Mouse (Mus musculus) CH12.LX (cell line): Measurements from ENCODE around the gene Apobec3. TPM values are rescaled to one million over a fixed set of nuclear protein-coding genes. Genes with fewer than 3 reads are reported as not detected.

Source experiments
- DNase-seq: peaks from one replicate; pipeline ENCODE4 v3.0.0-alpha.2; 2013; ENCODE audit errors: extremely low read depth
- H3K27ac ChIP-seq: 2 replicates; pipeline ENCODE4 v1.5.1; 2012; ENCODE audit warnings: low read depth, mild to moderate bottlenecking, control low read depth, moderate library complexity; ENCODE audit not compliant: insufficient read depth
- H3K27me3 ChIP-seq: replicated peaks from 2 replicates; pipeline ENCODE3; 2012; ENCODE audit warnings: inconsistent platforms
- H3K36me3 ChIP-seq, 2 experiments: replicated peaks in 1 of 2; 2 replicates each; pipeline versions ENCODE3 to v1.6.1; 2012; ENCODE audit warnings: inconsistent platforms in 1 of 2, low read length in 1 of 2, mild to moderate bottlenecking in 1 of 2, mixed read lengths in 1 of 2, moderate library complexity in 1 of 2; ENCODE audit not compliant: control insufficient read depth in 1 of 2, insufficient read depth in 1 of 2
- H3K4me1 ChIP-seq, 2 experiments: 2 replicates each; pipeline ENCODE4 v1.6.1; 2012; ENCODE audit warnings: inconsistent platforms in 1 of 2, moderate library complexity in 1 of 2; ENCODE audit not compliant: insufficient read depth in 2 of 2, control insufficient read depth in 1 of 2
- H3K4me2 ChIP-seq: 2 replicates; pipeline ENCODE4 v1.6.1; 2012; ENCODE audit warnings: low read depth, mild to moderate bottlenecking, control low read depth; ENCODE audit not compliant: poor library complexity, insufficient read depth, severe bottlenecking
- H3K4me3 ChIP-seq, 3 experiments: fragments of 150-350 bp in 1 of 3; sonication (generic) in 1 of 3; replicated peaks in 1 of 3; 2 replicates each; pipeline versions ENCODE3 to v1.5.1; 2011 to 2012; ENCODE audit warnings: low read depth in 2 of 3, low read length in 2 of 3, mild to moderate bottlenecking in 2 of 3, moderate library complexity in 2 of 3, control low read depth in 1 of 3, improper control_type of control experiment in 1 of 3, inconsistent platforms in 1 of 3, mixed read lengths in 1 of 3; ENCODE audit not compliant: poor library complexity in 1 of 3
- H3K79me2 ChIP-seq: replicated peaks from 2 replicates; pipeline ENCODE4 v1.6.1; 2012; ENCODE audit warnings: mild to moderate bottlenecking, moderate library complexity; ENCODE audit not compliant: control insufficient read depth, poor library complexity, insufficient read depth, severe bottlenecking; ENCODE audit errors: extremely low read depth
- H3K9ac ChIP-seq: 2 replicates; pipeline ENCODE4 v1.6.1; 2012; ENCODE audit warnings: low read depth, mild to moderate bottlenecking, control low read depth, moderate library complexity; ENCODE audit not compliant: insufficient read depth
- H3K9me3 ChIP-seq: replicated peaks from 2 replicates; pipeline ENCODE3; 2012; ENCODE audit warnings: low read length, inconsistent platforms, mixed read lengths
- BHLHE40 ChIP-seq: IDR thresholded peaks from 2 replicates; pipeline ENCODE4 v1.6.1; 2011; ENCODE audit warnings: mild to moderate bottlenecking, low read depth, low read length, improper control_type of control experiment
- CHD2 ChIP-seq: IDR thresholded peaks from 2 replicates; pipeline ENCODE4 v1.6.1; 2011; ENCODE audit warnings: low read length, improper control_type of control experiment
- E2F4 ChIP-seq: IDR thresholded peaks from 2 replicates; pipeline ENCODE4 v1.6.1; 2011; ENCODE audit warnings: low read depth, low read length, improper control_type of control experiment; ENCODE audit not compliant: insufficient replicate concordance
- ELF1 ChIP-seq: IDR thresholded peaks from 2 replicates; pipeline ENCODE4 v1.6.1; 2014; ENCODE audit warnings: low read depth, mild to moderate bottlenecking, inconsistent platforms, low read length, improper control_type of control experiment
- EP300 ChIP-seq: IDR thresholded peaks from 2 replicates; pipeline ENCODE4 v1.6.1; 2011; ENCODE audit warnings: low read length, improper control_type of control experiment
- ETS1 ChIP-seq: conservative IDR thresholded peaks from 2 replicates; pipeline ENCODE4 v1.6.1; 2012; ENCODE audit warnings: low read depth, mild to moderate bottlenecking, inconsistent platforms, low read length, improper control_type of control experiment, moderate library complexity
- GABPA ChIP-seq: IDR thresholded peaks from 2 replicates; pipeline ENCODE4 v1.6.1; 2012; ENCODE audit warnings: low read depth, low read length, improper control_type of control experiment, inconsistent platforms; ENCODE audit not compliant: insufficient replicate concordance
- HCFC1 ChIP-seq: IDR thresholded peaks from 2 replicates; pipeline ENCODE4 v1.6.1; 2012; ENCODE audit warnings: low read depth, mild to moderate bottlenecking, inconsistent platforms, low read length, improper control_type of control experiment
- IRF4 ChIP-seq: IDR thresholded peaks from 2 replicates; pipeline ENCODE4 v1.6.1; 2014; ENCODE audit warnings: low read depth, mild to moderate bottlenecking, inconsistent platforms, low read length, improper control_type of control experiment
- MAFK ChIP-seq: IDR thresholded peaks from 2 replicates; pipeline ENCODE4 v1.6.1; 2011; ENCODE audit warnings: low read length, improper control_type of control experiment; ENCODE audit not compliant: insufficient replicate concordance
- MAZ ChIP-seq: IDR thresholded peaks from 2 replicates; pipeline ENCODE4 v1.6.1; 2012; ENCODE audit warnings: low read depth, mild to moderate bottlenecking, inconsistent platforms, low read length, improper control_type of control experiment, moderate library complexity
- MXI1 ChIP-seq: IDR thresholded peaks from 2 replicates; pipeline ENCODE4 v1.6.1; 2011; ENCODE audit warnings: mild to moderate bottlenecking, low read depth, low read length, improper control_type of control experiment
- MYC ChIP-seq: IDR thresholded peaks from 2 replicates; pipeline ENCODE4 v1.6.1; 2011; ENCODE audit warnings: low read depth, mild to moderate bottlenecking, improper control_type of control experiment, low read length
- NELFE ChIP-seq: IDR thresholded peaks from 2 replicates; pipeline ENCODE4 v1.6.1; 2011; ENCODE audit warnings: low read depth, low read length, improper control_type of control experiment
- PAX5 ChIP-seq: IDR thresholded peaks from 2 replicates; pipeline ENCODE4 v1.6.1; 2012; ENCODE audit warnings: low read length, inconsistent platforms, mixed read lengths
- POLR2AphosphoS2 ChIP-seq: IDR thresholded peaks from 2 replicates; pipeline ENCODE4 v1.6.1; 2011; ENCODE audit warnings: low read depth, low read length, improper control_type of control experiment
- RCOR1 ChIP-seq: conservative IDR thresholded peaks from 2 replicates; pipeline ENCODE4 v1.6.1; 2012; ENCODE audit warnings: low read depth, mild to moderate bottlenecking, inconsistent platforms, low read length, improper control_type of control experiment
- SIN3A ChIP-seq: IDR thresholded peaks from 2 replicates; pipeline ENCODE4 v1.6.1; 2012; ENCODE audit warnings: low read length, improper control_type of control experiment, inconsistent platforms
- TBP ChIP-seq: conservative IDR thresholded peaks from 2 replicates; pipeline ENCODE4 v1.6.1; 2011; ENCODE audit warnings: low read depth, low read length, improper control_type of control experiment
- UBTF ChIP-seq: IDR thresholded peaks from 2 replicates; pipeline ENCODE4 v1.6.1; 2012; ENCODE audit warnings: low read depth, mild to moderate bottlenecking, inconsistent platforms, low read length, improper control_type of control experiment, moderate library complexity
- ZC3H11A ChIP-seq: IDR thresholded peaks from 2 replicates; pipeline ENCODE4 v1.6.1; 2012; ENCODE audit warnings: low read depth, mild to moderate bottlenecking, inconsistent platforms, low read length, improper control_type of control experiment
- ZNF384 ChIP-seq: IDR thresholded peaks from 2 replicates; pipeline ENCODE4 v1.6.1; 2012; ENCODE audit warnings: low read depth, low read length, improper control_type of control experiment, inconsistent platforms
- dilution Hi-C: fragments of 300-500 bp; cut with MboI; formaldehyde crosslinking; loops from 2 replicates; pipeline ENCODE4 v1.14.3; 2020; ENCODE audit warnings: low sequenced_read_pairs; ENCODE audit not compliant: extremely low pct_unique_long_range_greater_than_20kb, extremely low pct_ligation_motif_present
- in situ Hi-C: fragments of 300-500 bp; cut with MboI; formaldehyde crosslinking; loops from 3 replicates; pipeline ENCODE4 v1.14.3; 2019; ENCODE audit warnings: low sequenced_read_pairs, low pct_ligation_motif_present, low pct_unique_long_range_greater_than_20kb, mixed read lengths
- polyA plus RNA-seq: library from polyadenylated mRNA; unstranded; fragments of >175 nt; gene quantifications from 2 replicates; pipeline ENCODE4 v1.2.1, GENCODE M21; 2012; ENCODE audit warnings: low read depth; ENCODE audit not compliant: insufficient read length
- total RNA-seq, 2 experiments: library from RNA; depleted of rRNA; stranded (reverse); fragments of 300-350 nt in 1 of 2; fragments of >200 nt in 1 of 2; gene quantifications; 2 replicates each; pipeline ENCODE4 v1.2.3; 2012 to 2014

Apobec3 gene
- total RNA-seq (2012; rRNA removed) (3.9 and 4.7 TPM in 2 replicates), total RNA-seq (2014; rRNA removed) (8.7 and 10.4 TPM in 2 replicates), polyA plus RNA-seq (94.3 and 98.5 TPM in 2 replicates)

- Histone ChIP-seq H3K4me1 (peaks cover 0 to 10% of the 10 kb centered on the region in 2 experiments; a peak in 1 of 4 replicates), H3K27ac (no peak within 1 kb of the TSS), H3K79me2 (no peaks in the 10 kb centered on the region), H3K9ac (no peak within 1 kb of the TSS), H3K4me3 (peak within 1 kb of the TSS in 1 of 3 experiments; percentile 2), H3K9me3 (peaks cover 54% of the 10 kb centered on the region), H3K27me3 (no peaks in the 10 kb centered on the region), H3K36me3 (no peaks in the 10 kb centered on the region), H3K4me2 (no peak within 1 kb of the TSS)
- DNase-seq: no peak
- TF ChIP-seq SIN3A (no peak), ETS1 (no peak), BHLHE40 (no peak), UBTF (no peak), EP300 (no peak), GABPA (no peak), TBP (no peak), MAZ (no peak)
- dilution Hi-C loops (no loop called here), in situ Hi-C loops (no loop called here)
Observed at GRCm38 (mm10) chr15:79891436-79892212, at the start of gene Apobec3. Apobec3 (plus strand) TSS chr15:79891659.

GRCm38 (mm10) chr15:79842985-79843384 lies 48.5 kb upstream of the Apobec3 start:
- TF ChIP-seq ZNF384: no peak
- no peak for TF ChIP-seq PAX5
- TF ChIP-seq ELF1: no peak
- TF ChIP-seq, all 38 proteins: peak for 0
- Histone ChIP-seq H3K4me2 (no peak overlapping the region), H3K9ac (no peak overlapping the region), H3K27ac (no peak overlapping the region), H3K79me2 (no peaks in the 10 kb centered on the region), H3K36me3 (no peaks in the 10 kb centered on the region), H3K9me3 (no peaks in the 10 kb centered on the region), H3K27me3 (peaks cover 9% of the 10 kb centered on the region), H3K4me3 (no peak overlapping the region), H3K4me1 (peaks cover 6 to 13% of the 10 kb centered on the region in 2 experiments; a peak in 3 of 4 replicates)
- in situ Hi-C loops: no loop called here
- dilution Hi-C loops: no loop called here
- no peak for DNase-seq

GRCm38 (mm10) chr15:79845986-79846385 lies 45.5 kb upstream of the Apobec3 start:
- Histone ChIP-seq H3K4me3 (no peak overlapping the region), H3K4me1 (peaks cover 3 to 4% of the 10 kb centered on the region in 2 experiments; a peak in 1 of 4 replicates), H3K9me3 (peaks cover 9% of the 10 kb centered on the region), H3K79me2 (no peaks in the 10 kb centered on the region), H3K27ac (no peak overlapping the region), H3K36me3 (no peaks in the 10 kb centered on the region), H3K4me2 (no peak overlapping the region), H3K9ac (no peak overlapping the region), H3K27me3 (peaks cover 8% of the 10 kb centered on the region)
- in situ Hi-C loops (no loop called here), dilution Hi-C loops (no loop called here)
- TF ChIP-seq EP300: no peak
- TF ChIP-seq E2F4: no peak
- no peak for TF ChIP-seq ELF1
- TF ChIP-seq RCOR1: no peak
- no peak for TF ChIP-seq GABPA
- TF ChIP-seq UBTF: no peak
- TF ChIP-seq MYC: no peak
- no peak for TF ChIP-seq NELFE
- TF ChIP-seq BHLHE40: no peak
- no peak for TF ChIP-seq POLR2AphosphoS2
- no peak for TF ChIP-seq MXI1
- TF ChIP-seq HCFC1: no peak
- TF ChIP-seq MAFK: no peak
- no peak for TF ChIP-seq ZNF384
- no peak for TF ChIP-seq CHD2
- no peak for TF ChIP-seq IRF4
- no peak for TF ChIP-seq ZC3H11A
- TF ChIP-seq ETS1: no peak
- no peak for DNase-seq
